Mouse (Mus musculus) heart, embryonic 16.5 days (tissue): ENCODE measurements around the gene Zfp207. TPM values are rescaled to one million over a fixed set of nuclear protein-coding genes. Genes with fewer than 3 reads are reported as not detected.
A peak's percentile ranks its signal among the peaks of the same experiment; 100 is the strongest.
"Not testable (repeated sequence)": the region's sequence is repeated elsewhere in the genome, so short reads cannot be mapped to it uniquely, and the experiment has no call there.

Experiments
- ATAC-seq: fragments of 200-750 bp; cut with Nextera tagmentation; replicated peaks from 2 replicates; pipeline ENCODE4 v1.8.0; 2017; ENCODE audit warnings: moderate number of reproducible peaks; ENCODE audit not compliant: insufficient read depth, low FRiP score; ENCODE audit errors: extremely low read depth
- H3K27ac ChIP-seq: fragments of 300-500 bp; sonication (generic); 2 replicates; pipeline ENCODE4 v1.5.1; 2014; ENCODE audit warnings: mild to moderate bottlenecking, low read length, control low read depth, moderate library complexity
- H3K27me3 ChIP-seq: fragments of 300-500 bp; sonication (generic); 2 replicates; pipeline ENCODE4 v1.6.1; 2014; ENCODE audit warnings: low read length, mixed read lengths; ENCODE audit not compliant: control insufficient read depth, insufficient read depth
- H3K36me3 ChIP-seq: fragments of 300-500 bp; sonication (generic); 2 replicates; pipeline ENCODE4 v1.6.1; 2014; ENCODE audit not compliant: control insufficient read depth, insufficient read depth
- H3K4me1 ChIP-seq: fragments of 300-500 bp; sonication (generic); 2 replicates; pipeline ENCODE4 v1.6.1; 2014; ENCODE audit warnings: low read length, mixed read lengths; ENCODE audit not compliant: control insufficient read depth, insufficient read depth
- H3K4me2 ChIP-seq: fragments of 300-500 bp; sonication (generic); 2 replicates; pipeline ENCODE4 v1.6.1; 2014; ENCODE audit warnings: low read depth, mild to moderate bottlenecking, control low read depth, low read length
- H3K4me3 ChIP-seq: fragments of 300-500 bp; sonication (generic); 2 replicates; pipeline ENCODE4 v1.5.1; 2014; ENCODE audit warnings: mild to moderate bottlenecking, control low read depth, low read length
- H3K9ac ChIP-seq: fragments of 300-500 bp; sonication (generic); 2 replicates; pipeline ENCODE4 v1.6.1; 2014; ENCODE audit warnings: low read length, control low read depth
- H3K9me3 ChIP-seq: fragments of 300-500 bp; sonication (generic); replicated peaks from 2 replicates; pipeline ENCODE4 v1.6.1; 2016; ENCODE audit warnings: low read length; ENCODE audit not compliant: control insufficient read depth
- WGBS: fragments of 180-500 bp; shearing (Covaris S2); extraction: QIAGEN DNeasy Blood & Tissue Kit; methylation state at CpG from one replicate; pipeline ENCODE4 v1.1.7; 2014; 5-methylcytosine and 5-hydroxymethylcytosine counted together
- polyA plus RNA-seq: library from polyadenylated mRNA; unstranded; fragments of >200 nt; fragmentation: Nextera tagmentation; extraction: Ambion mirVana; gene quantifications from 2 replicates; pipeline ENCODE4 v1.2.1, GENCODE M21; 2015

Zfp207 gene
- polyA plus RNA-seq, 1 experiment from 2014 or later: 155 TPM

GRCm38 (mm10) chr11:80421421-80422047 is 38.5 kb downstream of the Zfp207 start:
- H3K36me3 ChIP-seq: 0 out of 2 replicates have a peak, but pooled peaks cover 1% of the 10 kb centered on the region
- WGBS: 67% methylated on average over 7 of the region's 7 CpGs
- H3K4me1 ChIP-seq: no peaks in the 10 kb centered on the region
- no peak overlapping the region for H3K4me2 ChIP-seq
- no peak overlapping the region for H3K4me3 ChIP-seq
- no peaks in the 10 kb centered on the region for H3K27me3 ChIP-seq
- no peak for ATAC-seq
- H3K9ac ChIP-seq: no peak overlapping the region
- peaks cover 6% of the 10 kb centered on the region; the same call in 1 of the 2 replicates for H3K9me3 ChIP-seq
- H3K27ac ChIP-seq: no peak overlapping the region

- 61% methylated on average over 2 of the region's 2 CpGs for WGBS
- Histone ChIP-seq H3K36me3 (no peaks in the 10 kb centered on the region), H3K9me3 (no peaks in the 10 kb centered on the region)
Observed at GRCm38 (mm10) chr11:80424691-80425090, 41.6 kb downstream of the Zfp207 start.

GRCm38 (mm10) chr11:80425247-80425778 is 42.2 kb downstream of the Zfp207 start:
- Histone ChIP-seq H3K27me3 (no peaks in the 10 kb centered on the region), H3K27ac (no peak overlapping the region), H3K4me2 (no peak overlapping the region), H3K9ac (no peak overlapping the region), H3K36me3 (no peaks in the 10 kb centered on the region), H3K9me3 (no peaks in the 10 kb centered on the region), H3K4me1 (peaks cover 5% of the 10 kb centered on the region), H3K4me3 (no peak overlapping the region)
- ATAC-seq: no peak
- WGBS: 56% methylated on average over 5 of the region's 5 CpGs

More at GRCm38 (mm10) chr11:80424691-80425090, 41.6 kb downstream of the Zfp207 start:
- no peak overlapping the region for H3K9ac ChIP-seq
- H3K4me1 ChIP-seq: peaks cover 2% of the 10 kb centered on the region
- ATAC-seq: no peak
- no peak overlapping the region for H3K4me3 ChIP-seq
- H3K4me2 ChIP-seq: no peak overlapping the region
- no peak overlapping the region for H3K27ac ChIP-seq
- no peaks in the 10 kb centered on the region for H3K27me3 ChIP-seq

GRCm38 (mm10) chr11:80426029-80426813 is 43.1 kb downstream of the Zfp207 start:
- not testable (repeated sequence) for H3K27me3 ChIP-seq, H3K4me1 ChIP-seq, H3K27ac ChIP-seq, H3K9ac ChIP-seq, ATAC-seq, H3K4me2 ChIP-seq, H3K36me3 ChIP-seq, H3K4me3 ChIP-seq, H3K9me3 ChIP-seq
- WGBS: 77% methylated on average over 16 of the region's 16 CpGs

- H3K27me3 ChIP-seq: no peaks in the 10 kb centered on the region
- no peaks in the 10 kb centered on the region for H3K9me3 ChIP-seq
- ATAC-seq: peak; percentile 98
- H3K36me3 ChIP-seq: peaks cover 14% of the 10 kb centered on the region
- peak within 1 kb of the TSS; percentile 89 for H3K27ac ChIP-seq
- peak within 1 kb of the TSS; percentile 84 for H3K4me2 ChIP-seq
- H3K9ac ChIP-seq: peak within 1 kb of the TSS; percentile 96
- peak within 1 kb of the TSS; percentile 98 for H3K4me3 ChIP-seq
- H3K4me1 ChIP-seq: peaks cover 8% of the 10 kb centered on the region
- WGBS: 0% methylated on average over 56 of the region's 58 CpGs
Observed at GRCm38 (mm10) chr11:80428381-80429008, 45.4 kb downstream of the Zfp207 start, which contains the start of gene Psmd11. Gene Psmd11, plus strand, starts transcription at chr11:80428615.

GRCm38 (mm10) chr11:80429009-80429475 is 46.0 kb downstream of the Zfp207 start:
- H3K4me3 ChIP-seq: peak overlapping the region; percentile 98
- WGBS: under 1% methylated on average over 37 of the region's 37 CpGs
- peak overlapping the region; percentile 96 for H3K9ac ChIP-seq
- H3K4me2 ChIP-seq: peak overlapping the region; percentile 84
- peaks cover 14% of the 10 kb centered on the region for H3K36me3 ChIP-seq
- no peaks in the 10 kb centered on the region for H3K9me3 ChIP-seq
- no peaks in the 10 kb centered on the region for H3K27me3 ChIP-seq
- H3K4me1 ChIP-seq: peaks cover 8% of the 10 kb centered on the region
- peak; percentile 65 for ATAC-seq
- peak overlapping the region; percentile 89 for H3K27ac ChIP-seq

- Histone ChIP-seq H3K36me3 (peaks cover 14% of the 10 kb centered on the region), H3K4me2 (peak overlapping the region; percentile 84), H3K9ac (peak overlapping the region; percentile 96), H3K4me3 (peak overlapping the region; percentile 98), H3K27ac (peak overlapping the region; percentile 89), H3K27me3 (no peaks in the 10 kb centered on the region), H3K9me3 (no peaks in the 10 kb centered on the region), H3K4me1 (peaks cover 8% of the 10 kb centered on the region)
- no peak for ATAC-seq
- 47% methylated on average over 14 of the region's 14 CpGs for WGBS
Observed at GRCm38 (mm10) chr11:80429500-80430166, 46.6 kb downstream of the Zfp207 start.

- Histone ChIP-seq H3K36me3 (peaks cover 14% of the 10 kb centered on the region), H3K27ac (no peak overlapping the region), H3K9me3 (no peaks in the 10 kb centered on the region), H3K4me3 (no peak overlapping the region), H3K4me2 (no peak overlapping the region), H3K4me1 (peaks cover 8% of the 10 kb centered on the region), H3K9ac (no peak overlapping the region), H3K27me3 (no peaks in the 10 kb centered on the region)
- WGBS: 86% methylated on average over 3 of the region's 3 CpGs
- ATAC-seq: no peak
Observed at GRCm38 (mm10) chr11:80430366-80430910, 47.4 kb downstream of the Zfp207 start.
